Mouse (Mus musculus) limb, embryonic 15.5 days (tissue): ENCODE measurements around the gene Nat8l. TPM values are rescaled to one million over a fixed set of nuclear protein-coding genes. Genes with fewer than 3 reads are reported as not detected.
"Not testable (repeated sequence)": the region's sequence is repeated elsewhere in the genome, so short reads cannot be mapped to it uniquely, and the experiment has no call there.

Source experiments
- ATAC-seq: fragments of 200-750 bp; cut with Nextera tagmentation; 2 replicates; pipeline ENCODE4 v1.8.0; 2017; ENCODE audit warnings: low read depth, moderate TSS enrichment; ENCODE audit not compliant: insufficient number of reproducible peaks, low FRiP score, low TSS enrichment
- H3K27ac ChIP-seq: fragments of 300-500 bp; sonication (generic); 2 replicates; pipeline ENCODE4 v1.5.1; 2015; ENCODE audit warnings: moderate library complexity, mild to moderate bottlenecking, inconsistent platforms
- H3K27me3 ChIP-seq: fragments of 300-500 bp; sonication (generic); 2 replicates; pipeline ENCODE4 v1.6.1; 2015; ENCODE audit warnings: inconsistent platforms
- H3K36me3 ChIP-seq: fragments of 300-500 bp; sonication (generic); 2 replicates; pipeline ENCODE4 v1.6.1; 2015; ENCODE audit warnings: inconsistent platforms
- H3K4me1 ChIP-seq: fragments of 300-500 bp; sonication (generic); 2 replicates; pipeline ENCODE4 v1.6.1; 2015; ENCODE audit warnings: inconsistent platforms
- H3K4me2 ChIP-seq: fragments of 300-500 bp; sonication (generic); 2 replicates; pipeline ENCODE4 v1.6.1; 2015; ENCODE audit warnings: mild to moderate bottlenecking, inconsistent platforms
- H3K4me3 ChIP-seq: fragments of 300-500 bp; sonication (generic); 2 replicates; pipeline ENCODE4 v1.5.1; 2015; ENCODE audit warnings: mild to moderate bottlenecking, inconsistent platforms
- H3K9ac ChIP-seq: fragments of 300-500 bp; sonication (generic); 2 replicates; pipeline ENCODE4 v1.6.1; 2015; ENCODE audit warnings: inconsistent platforms
- H3K9me3 ChIP-seq: fragments of 300-500 bp; sonication (generic); 2 replicates; pipeline ENCODE4 v1.6.1; 2016; ENCODE audit warnings: inconsistent platforms
- WGBS: fragments of 180-500 bp; shearing (Covaris S2); methylation state at CpG from one replicate; pipeline ENCODE4 v1.1.7; 2015; 5-methylcytosine and 5-hydroxymethylcytosine counted together
- polyA plus RNA-seq: library from polyadenylated mRNA; unstranded; fragments of >200 nt; fragmentation: Nextera tagmentation; extraction: Ambion mirVana; gene quantifications from 2 replicates; pipeline ENCODE4 v1.2.1, GENCODE M21; 2015

Nat8l gene
- 0.36 and 0.43 TPM in 2 replicates for polyA plus RNA-seq

DNA sequence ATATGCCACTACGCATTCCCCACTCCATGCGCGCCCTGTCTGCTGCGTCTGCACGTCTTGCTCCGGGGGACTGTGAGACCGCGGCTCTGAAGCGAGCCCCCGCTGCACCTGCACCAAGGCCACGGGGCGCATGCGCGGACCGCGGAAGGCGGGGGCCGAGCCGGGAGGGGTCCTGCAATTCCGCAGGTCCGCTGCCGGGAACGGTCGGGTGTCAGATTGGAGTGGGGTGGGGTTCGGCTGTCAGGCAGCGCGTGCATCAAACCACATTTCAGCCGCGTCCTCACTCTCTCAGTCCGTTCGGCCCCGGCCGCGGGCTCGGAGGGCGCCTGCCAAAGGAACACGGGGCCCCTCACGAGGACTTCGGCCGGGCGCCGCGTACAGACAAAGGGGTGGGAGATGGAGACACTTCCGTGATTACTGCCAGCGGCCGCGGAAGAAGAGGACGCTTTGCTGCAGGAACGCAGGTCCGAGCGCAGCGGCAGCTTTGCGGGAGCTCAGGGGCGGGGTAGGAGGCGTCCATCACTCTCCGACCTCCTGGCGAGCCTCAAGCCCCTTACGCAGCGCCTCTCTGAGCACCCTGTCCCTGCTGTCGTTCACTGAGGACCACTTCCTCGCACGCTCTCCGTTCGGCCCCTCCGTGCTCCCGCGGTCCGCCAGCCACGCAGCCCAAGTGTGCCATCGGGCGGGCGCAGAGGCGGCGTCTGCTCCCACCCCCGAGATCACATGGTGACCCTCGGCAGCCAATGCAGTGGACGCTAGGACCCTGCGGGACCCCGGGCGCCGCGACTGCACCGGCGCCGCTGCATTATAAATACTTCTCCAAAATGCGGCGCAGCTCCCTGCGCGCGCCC lies at the start of gene Nat8l:
Nat8l (plus strand) TSS at position 142 of the 851 bp plus-strand sequence.
- peak; percentile 77; the same call in 1 of the 2 replicates for ATAC-seq
- H3K36me3 ChIP-seq = no peaks in the 10 kb centered on the region
- WGBS = under 1% methylated on average over 89 of the region's 90 CpGs
- peak within 1 kb of the TSS; percentile 69 for H3K4me3 ChIP-seq
- peaks cover 64% of the 10 kb centered on the region for H3K27me3 ChIP-seq
- peaks cover 28% of the 10 kb centered on the region for H3K4me1 ChIP-seq
- no peaks in the 10 kb centered on the region for H3K9me3 ChIP-seq
- H3K4me2 ChIP-seq = peak within 1 kb of the TSS; percentile 99
- peak within 1 kb of the TSS; percentile 28; the same call in 1 of the 2 replicates for H3K9ac ChIP-seq
- no peak within 1 kb of the TSS for H3K27ac ChIP-seq

DNA sequence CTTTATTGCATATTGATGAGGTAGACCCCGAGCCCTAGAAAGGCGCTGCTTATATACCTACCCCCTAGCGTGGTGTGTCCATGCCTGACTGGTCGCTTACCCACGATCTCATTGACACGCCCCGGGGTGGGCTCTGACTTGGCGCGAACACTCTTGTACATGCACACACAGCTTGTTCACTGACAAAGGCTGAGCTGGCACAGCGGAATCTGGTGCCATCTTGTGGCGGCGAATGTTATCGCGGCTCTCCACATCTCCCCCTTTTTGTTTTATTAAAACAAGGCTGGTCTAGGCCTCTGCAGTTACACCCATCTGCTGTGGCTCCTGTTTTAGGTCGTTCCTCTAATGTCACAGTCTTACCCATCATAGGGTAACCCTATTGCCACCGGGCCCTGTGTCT lies 48.7 kb upstream of the Nat8l start:
- ATAC-seq, H3K9me3 ChIP-seq, H3K36me3 ChIP-seq, H3K27me3 ChIP-seq, H3K4me1 ChIP-seq, H3K4me3 ChIP-seq, H3K9ac ChIP-seq, H3K27ac ChIP-seq, H3K4me2 ChIP-seq: not testable (repeated sequence)
- 89% methylated on average over 16 of the region's 16 CpGs for WGBS

DNA sequence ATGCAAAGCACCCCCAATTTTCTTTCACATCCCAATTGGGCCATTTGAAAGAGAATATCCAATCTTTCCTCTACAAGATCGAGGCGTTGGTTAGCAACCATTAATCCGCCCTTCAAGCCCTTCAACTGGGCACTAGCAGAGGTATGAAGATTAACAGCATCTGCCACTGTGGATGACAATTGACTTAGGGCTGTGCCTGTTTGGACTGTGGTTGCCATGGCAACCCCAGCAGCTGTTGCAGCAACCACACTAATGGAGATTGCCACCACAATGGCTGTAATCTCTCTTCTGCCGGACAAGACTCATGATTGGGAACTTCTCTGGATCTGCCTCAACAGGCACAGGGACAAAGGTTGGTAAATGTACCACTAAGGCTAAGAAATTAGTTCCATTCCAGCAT lies 47.5 kb upstream of the Nat8l start:
- Histone ChIP-seq H3K4me2 (no peak overlapping the region), H3K36me3 (no peaks in the 10 kb centered on the region), H3K4me3 (no peak overlapping the region), H3K27me3 (no peaks in the 10 kb centered on the region), H3K27ac (no peak overlapping the region), H3K9me3 (0 out of 2 replicates have a peak, but pooled peaks cover 6% of the 10 kb centered on the region), H3K4me1 (no peaks in the 10 kb centered on the region), H3K9ac (no peak overlapping the region)
- 92% methylated on average over 4 of the region's 4 CpGs for WGBS
- no peak for ATAC-seq

DNA sequence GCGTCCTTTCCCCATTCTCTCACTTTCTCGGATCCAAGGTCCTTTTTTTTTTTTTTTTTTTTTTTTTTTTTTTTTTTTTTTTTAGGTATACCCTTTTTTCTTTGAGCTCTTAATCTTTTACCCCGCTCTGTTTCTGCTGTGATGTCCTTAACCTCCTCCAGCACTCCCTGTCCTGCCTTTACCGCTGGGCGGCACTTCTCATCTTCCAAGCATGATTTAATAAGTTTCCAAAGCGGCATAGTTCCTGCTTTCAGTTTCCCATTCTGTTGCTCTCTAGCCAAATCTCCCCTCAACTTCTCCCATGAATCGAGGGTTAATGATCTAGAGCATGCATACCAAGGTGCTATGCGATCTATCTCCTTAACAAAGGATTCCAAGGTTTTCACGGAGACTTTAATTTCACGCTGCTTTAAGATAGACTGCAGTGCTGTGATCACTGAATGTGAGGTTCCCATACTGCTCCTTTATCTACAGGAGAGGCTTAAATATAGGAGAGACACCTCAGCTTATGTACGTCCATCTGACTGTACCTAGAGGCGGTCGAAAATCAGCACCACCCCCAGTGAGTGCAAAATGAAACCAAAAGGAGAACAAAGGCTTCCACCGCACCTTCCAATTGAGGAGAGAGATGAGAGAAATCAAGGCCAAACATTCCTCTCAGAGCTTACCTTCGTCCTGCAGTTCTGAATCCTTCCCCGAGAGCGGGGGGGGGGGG lies 42.2 kb upstream of the Nat8l start:
- Histone ChIP-seq H3K27ac (no peak overlapping the region), H3K9me3 (0 out of 2 replicates have a peak, but pooled peaks cover 7% of the 10 kb centered on the region), H3K9ac (no peak overlapping the region), H3K4me2 (no peak overlapping the region), H3K4me1 (no peaks in the 10 kb centered on the region), H3K36me3 (no peaks in the 10 kb centered on the region), H3K4me3 (no peak overlapping the region), H3K27me3 (no peaks in the 10 kb centered on the region)
- ATAC-seq = no peak
- WGBS = 88% methylated on average over 17 of the region's 17 CpGs

DNA sequence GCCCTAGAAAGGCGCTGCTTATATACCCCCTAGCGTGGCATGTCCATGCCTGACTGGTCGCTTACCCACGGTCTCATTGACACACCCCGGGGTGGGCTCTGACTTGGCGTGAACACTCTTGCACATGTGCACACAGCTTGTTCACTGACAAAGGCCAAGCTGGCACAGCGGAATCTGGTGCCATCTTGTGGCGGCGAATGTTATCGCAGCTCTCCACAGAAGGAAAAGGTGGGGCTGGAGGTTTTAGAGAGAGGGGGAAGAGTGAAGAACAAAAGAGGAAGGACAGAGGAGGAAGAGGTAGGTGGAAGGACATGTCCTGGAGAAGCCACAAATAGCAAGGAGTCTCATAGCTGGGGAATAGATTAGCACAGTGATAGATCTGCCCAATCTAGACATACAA lies 41.4 kb upstream of the Nat8l start:
- Histone ChIP-seq H3K9me3 (0 out of 2 replicates have a peak, but pooled peaks cover 7% of the 10 kb centered on the region), H3K9ac (no peak overlapping the region), H3K27me3 (no peaks in the 10 kb centered on the region), H3K4me3 (no peak overlapping the region), H3K4me1 (no peaks in the 10 kb centered on the region), H3K36me3 (no peaks in the 10 kb centered on the region), H3K27ac (no peak overlapping the region), H3K4me2 (no peak overlapping the region)
- no peak for ATAC-seq
- WGBS = 47% methylated on average over 10 of the region's 10 CpGs

DNA sequence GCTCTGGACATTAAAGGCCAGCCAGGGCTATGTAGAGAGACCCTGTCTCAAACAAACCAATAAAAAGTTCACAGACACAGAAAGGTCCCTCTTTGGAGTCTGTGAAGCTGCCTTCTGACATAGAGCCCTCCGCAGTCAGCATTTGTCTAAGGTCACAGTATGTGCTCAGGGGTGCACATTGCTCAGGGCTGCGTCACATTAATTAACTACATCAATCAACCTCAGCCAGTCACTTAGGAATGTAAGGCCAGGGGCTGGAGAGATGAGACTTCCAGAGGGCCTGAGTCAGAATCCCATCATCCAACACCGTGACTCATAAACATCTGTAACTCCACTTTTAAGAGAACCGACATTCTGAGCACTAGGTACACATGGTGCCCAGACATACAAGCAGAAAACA lies 39.9 kb upstream of the Nat8l start:
- H3K4me1 ChIP-seq = no peaks in the 10 kb centered on the region
- no peak overlapping the region for H3K27ac ChIP-seq
- ATAC-seq = no peak
- no peaks in the 10 kb centered on the region for H3K36me3 ChIP-seq
- no peaks in the 10 kb centered on the region for H3K27me3 ChIP-seq
- 0 out of 2 replicates have a peak, but pooled peaks cover 7% of the 10 kb centered on the region for H3K9me3 ChIP-seq
- WGBS = 53% methylated on average over 4 of the region's 4 CpGs
- no peak overlapping the region for H3K4me3 ChIP-seq
- no peak overlapping the region for H3K4me2 ChIP-seq
- H3K9ac ChIP-seq = no peak overlapping the region

DNA sequence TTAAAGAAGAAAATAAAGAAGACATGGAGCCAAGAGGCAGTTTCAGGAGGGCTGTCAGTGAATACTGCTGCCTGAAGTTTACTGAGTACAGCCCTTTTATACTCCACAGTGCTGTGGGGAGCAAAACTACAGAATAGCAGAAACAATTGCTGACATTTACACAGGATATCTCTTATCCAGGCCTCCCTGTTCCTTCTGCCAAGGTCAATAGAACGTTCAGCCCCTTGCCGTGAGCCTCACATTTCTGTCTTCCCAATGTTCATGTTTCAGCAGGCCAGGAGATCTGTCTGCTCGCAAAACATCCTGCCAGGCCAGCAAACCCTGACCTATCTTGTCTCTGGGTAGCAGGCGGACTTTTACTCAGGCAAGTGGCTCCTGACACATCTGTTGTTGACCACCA lies 36.4 kb upstream of the Nat8l start:
- WGBS = 67% methylated on average over 4 of the region's 4 CpGs
- Histone ChIP-seq H3K36me3 (no peaks in the 10 kb centered on the region), H3K9ac (no peak overlapping the region), H3K9me3 (0 out of 2 replicates have a peak, but pooled peaks cover 7% of the 10 kb centered on the region), H3K4me1 (no peaks in the 10 kb centered on the region), H3K27ac (no peak overlapping the region), H3K4me3 (no peak overlapping the region), H3K4me2 (no peak overlapping the region), H3K27me3 (no peaks in the 10 kb centered on the region)
- no peak for ATAC-seq

DNA sequence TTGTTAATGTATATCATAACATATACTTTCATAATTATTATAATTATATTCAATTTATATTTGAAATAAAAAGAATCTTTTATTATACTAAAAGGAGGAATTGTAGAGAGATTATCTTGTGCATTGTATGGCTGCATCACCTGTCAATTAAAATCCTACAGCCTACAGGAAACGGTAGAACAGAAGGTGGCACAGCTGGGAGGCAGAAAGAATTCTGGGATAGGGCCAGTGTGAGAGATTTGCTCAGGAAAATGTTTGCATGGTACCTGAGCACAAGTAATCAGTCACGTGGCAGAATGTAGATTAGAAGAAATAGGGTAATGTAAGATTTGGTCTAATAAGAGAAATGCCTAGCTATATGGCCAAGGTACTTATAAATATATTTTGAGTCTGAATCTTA lies 21.0 kb upstream of the Nat8l start:
- no peaks in the 10 kb centered on the region for H3K27me3 ChIP-seq
- WGBS = 68% methylated on average over 2 of the region's 2 CpGs
- H3K9me3 ChIP-seq = no peaks in the 10 kb centered on the region
- H3K27ac ChIP-seq = no peak overlapping the region
- no peak overlapping the region for H3K9ac ChIP-seq
- no peak for ATAC-seq
- H3K4me1 ChIP-seq = no peaks in the 10 kb centered on the region
- H3K36me3 ChIP-seq = no peaks in the 10 kb centered on the region
- no peak overlapping the region for H3K4me2 ChIP-seq
- no peak overlapping the region for H3K4me3 ChIP-seq

DNA sequence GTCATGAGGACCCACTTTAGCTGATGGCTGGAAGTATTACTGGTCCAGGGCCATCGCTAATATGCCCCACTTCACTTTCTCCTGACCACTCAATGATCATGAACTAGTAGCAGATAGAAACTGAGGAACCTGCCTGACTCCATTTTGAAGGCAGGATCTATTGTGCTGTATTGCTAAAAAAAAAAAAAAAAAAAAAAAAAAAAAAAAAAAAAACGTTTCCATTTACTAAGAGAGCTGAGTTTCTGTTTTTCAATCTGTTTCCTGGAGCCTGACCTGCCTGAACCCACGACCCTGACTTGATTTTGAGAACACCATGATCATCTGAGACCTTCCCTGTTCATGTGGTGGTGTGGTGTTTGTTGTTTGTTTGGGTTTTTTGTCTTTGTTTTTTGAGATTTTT lies 19.5 kb upstream of the Nat8l start:
- 0 out of 2 replicates have a peak, but pooled peaks cover 5% of the 10 kb centered on the region for H3K36me3 ChIP-seq
- H3K4me2 ChIP-seq = no peak overlapping the region
- H3K9me3 ChIP-seq = no peaks in the 10 kb centered on the region
- H3K27me3 ChIP-seq = no peaks in the 10 kb centered on the region
- WGBS = 39% methylated on average over 3 of the region's 3 CpGs
- no peak overlapping the region for H3K9ac ChIP-seq
- H3K4me3 ChIP-seq = no peak overlapping the region
- no peak for ATAC-seq
- no peaks in the 10 kb centered on the region for H3K4me1 ChIP-seq
- H3K27ac ChIP-seq = no peak overlapping the region

DNA sequence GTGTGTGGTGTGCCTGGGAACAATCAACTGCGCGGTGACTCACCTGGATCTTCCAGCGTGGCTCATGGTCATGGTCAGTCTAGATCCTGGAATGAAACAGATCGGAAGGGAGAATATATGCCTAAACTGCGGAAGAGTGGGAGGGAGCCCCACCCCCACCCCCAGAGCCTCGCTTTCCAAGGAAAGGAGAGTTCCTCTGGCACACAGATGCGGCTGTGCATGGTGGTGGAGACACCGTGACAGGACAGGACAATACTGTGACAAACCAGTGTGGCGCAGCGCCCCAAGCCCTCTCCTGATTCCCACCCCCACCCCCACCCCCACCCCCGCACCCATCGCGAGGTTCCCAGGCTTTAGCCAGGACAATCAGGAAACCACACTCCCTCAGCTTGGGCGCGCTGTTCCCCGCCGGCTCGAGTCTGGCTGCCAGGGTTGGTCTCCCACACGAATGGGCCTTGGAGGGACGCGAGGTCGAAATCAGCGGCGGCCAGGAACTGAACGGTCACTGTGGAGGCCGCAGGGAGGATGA lies 13.0 kb upstream of the Nat8l start:
- ATAC-seq = no peak
- H3K4me2 ChIP-seq = peak overlapping the region; percentile 95
- no peaks in the 10 kb centered on the region for H3K27me3 ChIP-seq
- 3% methylated on average over 26 of the region's 26 CpGs for WGBS
- H3K9me3 ChIP-seq = no peaks in the 10 kb centered on the region
- H3K27ac ChIP-seq = peak overlapping the region; percentile 57
- 0 out of 2 replicates have a peak, but pooled peaks cover 5% of the 10 kb centered on the region for H3K36me3 ChIP-seq
- H3K9ac ChIP-seq = peak overlapping the region; percentile 54
- H3K4me1 ChIP-seq = peaks cover 18% of the 10 kb centered on the region
- H3K4me3 ChIP-seq = peak overlapping the region; percentile 84

DNA sequence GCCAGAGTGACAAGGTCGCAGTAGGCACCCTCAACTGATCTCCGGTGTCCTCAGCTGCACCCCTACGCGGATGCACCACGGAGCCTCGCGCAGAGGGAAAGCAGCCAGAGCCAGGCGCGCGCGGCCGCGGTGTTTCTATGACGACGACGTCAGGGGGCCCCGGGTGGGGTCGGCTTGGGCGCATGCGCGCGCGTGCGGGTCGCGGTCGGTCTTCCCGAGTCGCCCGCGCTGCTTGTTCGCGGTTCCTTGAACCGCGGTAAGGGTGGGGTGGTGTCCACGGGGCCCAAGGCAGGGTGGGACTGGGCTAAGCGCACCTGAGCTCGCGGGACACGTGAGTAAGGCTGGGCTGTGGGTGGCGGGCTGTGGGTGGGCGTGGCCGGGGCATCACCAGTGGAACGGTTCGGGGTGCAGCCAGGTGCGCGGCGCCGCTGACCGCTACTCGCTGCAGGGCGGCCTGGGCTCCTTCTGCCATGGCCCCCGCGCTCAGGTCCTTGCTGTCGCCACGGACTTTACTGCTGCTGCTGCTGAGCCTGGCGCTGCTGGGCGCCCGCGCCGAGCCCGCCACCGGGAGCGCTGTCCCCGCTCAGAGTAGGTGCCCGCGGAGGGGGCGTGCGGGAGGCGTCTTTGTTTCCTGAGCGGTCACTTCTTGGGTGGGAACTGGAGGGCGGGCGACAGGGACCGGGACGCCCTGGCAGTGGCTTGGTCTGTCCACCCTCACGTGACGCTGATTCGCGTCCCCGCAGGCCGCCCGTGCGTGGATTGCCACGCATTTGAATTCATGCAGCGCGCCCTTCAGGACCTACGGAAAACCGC lies 12.3 kb upstream of the Nat8l start, which contains the start of gene Gm1673:
Gm1673 (plus strand) TSS at position 125 of the 813 bp plus-strand sequence.
- under 1% methylated on average over 88 of the region's 88 CpGs for WGBS
- Histone ChIP-seq H3K9me3 (no peaks in the 10 kb centered on the region), H3K4me3 (peak within 1 kb of the TSS; percentile 84), H3K27me3 (no peaks in the 10 kb centered on the region), H3K36me3 (0 out of 2 replicates have a peak, but pooled peaks cover 5% of the 10 kb centered on the region), H3K4me2 (peak within 1 kb of the TSS; percentile 95), H3K4me1 (peaks cover 18% of the 10 kb centered on the region), H3K27ac (peak within 1 kb of the TSS; percentile 57), H3K9ac (peak within 1 kb of the TSS; percentile 54)
- peak; percentile 84 for ATAC-seq
